Mouse (Mus musculus) gastrocnemius, adult 2 months (tissue): ENCODE data around the gene Gm17087. TPM values are rescaled to one million over a fixed set of nuclear protein-coding genes. Genes with fewer than 3 reads are reported as not detected.

Experiments used
- DNase-seq: peaks from one replicate; pipeline ENCODE4 v3.0.0; 2022
- H3K27ac ChIP-seq: fragments of 200-600 bp; 2 replicates; pipeline ENCODE4 v1.8.1; 2022; ENCODE audit warnings: mild to moderate bottlenecking
- H3K4me3 ChIP-seq: fragments of 200-600 bp; 2 replicates; pipeline ENCODE4 v1.8.1; 2022; ENCODE audit warnings: mild to moderate bottlenecking, moderate library complexity
- CTCF ChIP-seq: fragments of 200-600 bp; IDR thresholded peaks from 2 replicates; pipeline ENCODE4 v1.8.1; 2022; ENCODE audit warnings: antibody characterized with exemption, mild to moderate bottlenecking, moderate library complexity
- intact Hi-C: fragments of 180-260 bp; cut with DNase I; formaldehyde crosslinking; loops from one replicate; pipeline ENCODE4 v1.15.1; 2025
- long read RNA-seq, 2 experiments: library from polyadenylated mRNA; stranded (forward); transcript quantifications; one replicate each; pipeline ENCODE4 v2.0.0; 2021
- total RNA-seq, 2 experiments: library from RNA; stranded (reverse); gene quantifications; 2 replicates each; pipeline ENCODE4 v1.2.3; 2021

Gene Gm17087
- not detected for total RNA-seq
- long read RNA-seq, experiment 1, result 0 reads
- long read RNA-seq, experiment 2, result 0 reads

DNA sequence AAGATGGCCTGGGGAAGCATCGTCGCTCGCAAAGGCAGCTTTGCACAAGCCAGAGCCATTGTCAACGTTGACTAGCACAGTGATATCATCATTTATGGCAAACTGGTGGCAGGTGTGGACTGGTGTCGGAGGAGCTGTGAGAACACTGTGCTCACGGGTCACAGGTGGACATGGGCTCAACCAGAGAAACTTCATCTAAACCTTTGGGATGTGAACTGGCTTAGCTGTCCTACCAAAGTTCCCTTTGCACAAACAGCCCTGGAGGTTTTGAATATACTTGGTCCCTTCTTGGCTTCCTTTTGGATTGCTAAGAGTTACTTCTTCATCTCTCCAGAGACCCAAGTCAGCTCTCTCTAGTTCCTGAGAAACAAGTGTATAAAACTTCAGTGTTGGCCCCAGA lies at the start of gene Gm17087:
Gm17087 (minus strand) TSS at position 101 of the 400 bp plus-strand sequence.
- H3K27ac ChIP-seq, result no peak within 1 kb of the TSS
- intact Hi-C loops, result no loop called here
- no peak for TF ChIP-seq CTCF
- no peak within 1 kb of the TSS for H3K4me3 ChIP-seq
- DNase-seq, result no peak

GRCm38 (mm10) chr17:8613882-8614551 lies 47.3 kb upstream of the Gm17087 start:
- Histone ChIP-seq H3K4me3 (no peak overlapping the region), H3K27ac (no peak overlapping the region)
- intact Hi-C loops, result loop anchor here (1.0 to 2.0 kb wide), 2 partner anchors 193 to 322 kb away; no protein-coding TSS in a partner anchor
- DNase-seq, result peak; percentile 80
- peak; percentile 96; the same call in 1 of the 2 replicates for TF ChIP-seq CTCF

GRCm38 (mm10) chr17:8611916-8612315 lies 45.2 kb upstream of the Gm17087 start:
- Histone ChIP-seq H3K27ac (no peak overlapping the region), H3K4me3 (no peak overlapping the region)
- DNase-seq, result no peak
- intact Hi-C loops, result no loop called here
- TF ChIP-seq CTCF, result no peak

DNA sequence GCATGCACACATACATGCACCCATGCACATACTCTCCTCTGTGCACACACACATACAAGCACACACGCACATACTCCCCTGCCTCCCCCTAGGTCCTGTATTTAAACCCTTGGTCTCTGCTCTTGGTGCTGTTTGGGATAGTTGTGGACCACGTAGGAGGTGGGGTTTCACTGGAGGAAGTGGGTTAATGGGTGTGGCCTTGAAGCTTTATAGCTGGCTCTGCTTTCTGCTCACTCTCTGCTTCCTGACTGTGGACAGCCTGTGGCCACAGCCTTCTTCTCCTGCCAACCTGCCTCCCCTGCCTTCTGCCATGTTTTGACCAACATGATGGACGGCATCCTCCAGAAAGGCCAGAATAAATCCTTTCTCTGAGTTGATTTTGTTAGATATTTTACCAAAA lies 39.9 kb upstream of the Gm17087 start:
- intact Hi-C loops, result no loop called here
- H3K4me3 ChIP-seq, result no peak overlapping the region
- TF ChIP-seq CTCF, result no peak
- H3K27ac ChIP-seq, result no peak overlapping the region
- no peak for DNase-seq

- intact Hi-C loops, result no loop called here
- no peak for TF ChIP-seq CTCF
- no peak for DNase-seq
- Histone ChIP-seq H3K27ac (no peak overlapping the region), H3K4me3 (no peak overlapping the region)
Measured at GRCm38 (mm10) chr17:8605921-8606320, 39.2 kb upstream of the Gm17087 start.

- TF ChIP-seq CTCF, result no peak
- no peak for DNase-seq
- intact Hi-C loops, result no loop called here
- H3K27ac ChIP-seq, result no peak overlapping the region
- H3K4me3 ChIP-seq, result no peak overlapping the region
Measured at GRCm38 (mm10) chr17:8602976-8603375, 36.2 kb upstream of the Gm17087 start.

GRCm38 (mm10) chr17:8597790-8598189 lies 31.0 kb upstream of the Gm17087 start:
- DNase-seq, result peak; percentile 67
- peak; percentile 96 for TF ChIP-seq CTCF
- H3K27ac ChIP-seq, result no peak overlapping the region
- H3K4me3 ChIP-seq, result no peak overlapping the region
- intact Hi-C loops, result loop anchor here (1.0 kb wide), 1 partner anchor 129 kb away; no protein-coding TSS in a partner anchor

GRCm38 (mm10) chr17:8592427-8593277 lies 25.9 kb upstream of the Gm17087 start:
- H3K4me3 ChIP-seq, result peak overlapping the region; percentile 47
- peak; percentile 87 for TF ChIP-seq CTCF
- H3K27ac ChIP-seq, result no peak overlapping the region
- intact Hi-C loops, result loop anchor here (1.0 to 5.0 kb wide), 3 partner anchors 55 to 129 kb away; no protein-coding TSS in a partner anchor
- peak; percentile 79 for DNase-seq

GRCm38 (mm10) chr17:8581579-8581978 lies 14.8 kb upstream of the Gm17087 start:
- no peak for TF ChIP-seq CTCF
- intact Hi-C loops, result no loop called here
- Histone ChIP-seq H3K4me3 (no peak overlapping the region), H3K27ac (no peak overlapping the region)
- DNase-seq, result no peak

- TF ChIP-seq CTCF, result peak; percentile 59
- no peak for DNase-seq
- no peak overlapping the region for H3K4me3 ChIP-seq
- no peak overlapping the region for H3K27ac ChIP-seq
- intact Hi-C loops, result no loop called here
Measured at GRCm38 (mm10) chr17:8580360-8580759, 13.6 kb upstream of the Gm17087 start.

GRCm38 (mm10) chr17:8573542-8574260 lies 7.0 kb upstream of the Gm17087 start:
- DNase-seq, result no peak
- no peak overlapping the region for H3K27ac ChIP-seq
- no peak overlapping the region for H3K4me3 ChIP-seq
- intact Hi-C loops, result no loop called here
- no peak for TF ChIP-seq CTCF

- no peak overlapping the region for H3K4me3 ChIP-seq
- no peak for TF ChIP-seq CTCF
- intact Hi-C loops, result no loop called here
- H3K27ac ChIP-seq, result no peak overlapping the region
- no peak for DNase-seq
Measured at GRCm38 (mm10) chr17:8562886-8563280, 3.9 kb downstream of the Gm17087 start.
